Mouse (Mus musculus) small intestine, adult 2 months (tissue): Measurements from ENCODE around the gene F5.

Experiments
- CTCF ChIP-seq: fragments of 200-500 bp; IDR thresholded peaks from 2 replicates; pipeline ENCODE4 v1.5.1; 2012; ENCODE audit warnings: low read depth, mild to moderate bottlenecking, control low read depth, inconsistent platforms, low read length, moderate library complexity, mixed read lengths; ENCODE audit not compliant: insufficient replicate concordance, insufficient read length; ENCODE audit errors: extremely low read depth
- POLR2A ChIP-seq: fragments of 200-500 bp; IDR thresholded peaks from 2 replicates; pipeline ENCODE4 v1.6.1; 2012; ENCODE audit warnings: low read depth, mild to moderate bottlenecking, control low read depth, inconsistent platforms, low read length, moderate library complexity

GRCm38 (mm10) chr1:164123836-164124235, 27.8 kb upstream of the F5 start:
- TF ChIP-seq CTCF: no peak
- no peak for TF ChIP-seq POLR2A
